Mouse (Mus musculus) heart, embryonic 10.5 days (tissue): ENCODE data around the gene 6030408B16Rik. TPM values are rescaled to one million over a fixed set of nuclear protein-coding genes. Genes with fewer than 3 reads are reported as not detected.
"Not testable (repeated sequence)": the region's sequence is repeated elsewhere in the genome, so short reads cannot be mapped to it uniquely, and the experiment has no call there.

Experiments
- DNase-seq: peaks from one replicate; pipeline ENCODE4 v3.0.0-alpha.2; 2017; ENCODE audit warnings: low spot score
- H3K27ac ChIP-seq: fragments of 300-500 bp; sonication (generic); 2 replicates; pipeline ENCODE4 v1.5.1; 2016; ENCODE audit warnings: mild to moderate bottlenecking
- H3K27me3 ChIP-seq: fragments of 300-500 bp; sonication (generic); 2 replicates; pipeline ENCODE4 v1.6.1; 2016; ENCODE audit warnings: mild to moderate bottlenecking; ENCODE audit not compliant: poor library complexity, insufficient read depth, severe bottlenecking
- H3K36me3 ChIP-seq: fragments of 300-500 bp; sonication (generic); 2 replicates; pipeline ENCODE4 v1.6.1; 2016; ENCODE audit warnings: mild to moderate bottlenecking, moderate library complexity
- H3K4me1 ChIP-seq: fragments of 300-500 bp; sonication (generic); 2 replicates; pipeline ENCODE4 v1.6.1; 2016; ENCODE audit warnings: mild to moderate bottlenecking
- H3K4me3 ChIP-seq: fragments of 300-500 bp; sonication (generic); 2 replicates; pipeline ENCODE4 v1.5.1; 2016; ENCODE audit warnings: mild to moderate bottlenecking, moderate library complexity
- H3K9me3 ChIP-seq: fragments of 300-500 bp; sonication (generic); 2 replicates; pipeline ENCODE4 v1.6.1; 2016; ENCODE audit warnings: mild to moderate bottlenecking, moderate library complexity
- WGBS: fragments of 180-500 bp; shearing (Covaris S2); methylation state at CpG from one replicate; pipeline ENCODE4 v1.1.7; 2016; 5-methylcytosine and 5-hydroxymethylcytosine counted together
- polyA plus RNA-seq: library from polyadenylated mRNA; unstranded; fragments of >200 nt; fragmentation: Nextera tagmentation; extraction: Ambion mirVana; gene quantifications from 2 replicates; pipeline ENCODE4 v1.2.1, GENCODE M21; 2016

The 6030408B16Rik gene
- polyA plus RNA-seq, 1 experiment from 2014 or later: 1.8 TPM

- H3K36me3 ChIP-seq: no peaks in the 10 kb centered on the region
- H3K9me3 ChIP-seq: no peaks in the 10 kb centered on the region
- H3K27me3 ChIP-seq: no peaks in the 10 kb centered on the region; the same call in 1 of the 2 replicates
- WGBS: 77% methylated on average over 5 of the region's 5 CpGs
- no peak for DNase-seq
- H3K27ac ChIP-seq: peak overlapping the region; percentile 77; the same call in 1 of the 2 replicates
- H3K4me3 ChIP-seq: no peak overlapping the region
- peaks cover 41% of the 10 kb centered on the region for H3K4me1 ChIP-seq
Observed at GRCm38 (mm10) chr15:101322106-101322505, 29.1 kb downstream of the 6030408B16Rik start.

- H3K4me3 ChIP-seq: no peak overlapping the region
- 0 out of 2 replicates have a peak overlapping the region, but pooled peaks have one; percentile 77 for H3K27ac ChIP-seq
- H3K36me3 ChIP-seq: no peaks in the 10 kb centered on the region
- H3K9me3 ChIP-seq: no peaks in the 10 kb centered on the region
- no peak for DNase-seq
- WGBS: 87% methylated on average over 7 of the region's 7 CpGs
- peaks cover 38% of the 10 kb centered on the region for H3K4me1 ChIP-seq
- no peaks in the 10 kb centered on the region; the same call in 1 of the 2 replicates for H3K27me3 ChIP-seq
Observed at GRCm38 (mm10) chr15:101322640-101323039, 29.6 kb downstream of the 6030408B16Rik start.

DNA sequence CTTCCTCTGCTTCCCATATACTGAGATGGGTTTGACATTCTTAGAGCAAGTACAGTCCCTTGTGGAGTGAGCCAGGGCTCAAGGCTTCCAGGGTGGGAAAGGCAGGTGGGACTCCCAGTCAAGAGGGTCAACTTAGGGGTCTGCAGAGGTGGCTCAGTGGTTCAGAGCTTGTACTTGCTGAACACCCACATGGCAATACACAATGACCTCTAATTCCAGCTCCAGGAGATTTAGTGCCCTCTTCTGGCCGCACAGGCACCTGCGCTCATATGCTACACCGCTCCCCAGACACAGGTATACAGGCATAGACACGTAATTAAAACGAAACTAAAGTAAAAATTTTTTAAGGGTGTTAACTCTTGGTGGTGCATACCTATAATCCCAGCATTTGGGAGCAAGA is 30.5 kb downstream of the 6030408B16Rik start:
- DNase-seq: no peak
- WGBS: 95% methylated on average over 5 of the region's 5 CpGs
- Histone ChIP-seq H3K4me3 (no peak overlapping the region), H3K4me1 (peaks cover 36% of the 10 kb centered on the region), H3K36me3 (no peaks in the 10 kb centered on the region), H3K27me3 (no peaks in the 10 kb centered on the region; the same call in 1 of the 2 replicates), H3K9me3 (no peaks in the 10 kb centered on the region), H3K27ac (no peak overlapping the region)

- peaks cover 34% of the 10 kb centered on the region for H3K4me1 ChIP-seq
- not testable (repeated sequence) for H3K27ac ChIP-seq, H3K36me3 ChIP-seq, DNase-seq, H3K9me3 ChIP-seq, H3K4me3 ChIP-seq, H3K27me3 ChIP-seq
Observed at GRCm38 (mm10) chr15:101324409-101324808, 31.4 kb downstream of the 6030408B16Rik start.

GRCm38 (mm10) chr15:101325991-101326534 is 33.1 kb downstream of the 6030408B16Rik start:
- WGBS: 37% methylated on average over 10 of the region's 10 CpGs
- no peaks in the 10 kb centered on the region for H3K9me3 ChIP-seq
- no peak overlapping the region for H3K27ac ChIP-seq
- no peaks in the 10 kb centered on the region; the same call in 1 of the 2 replicates for H3K27me3 ChIP-seq
- H3K4me1 ChIP-seq: peaks cover 26% of the 10 kb centered on the region
- no peaks in the 10 kb centered on the region for H3K36me3 ChIP-seq
- no peak overlapping the region for H3K4me3 ChIP-seq
- no peak for DNase-seq

- Histone ChIP-seq H3K36me3 (no peaks in the 10 kb centered on the region), H3K4me1 (peaks cover 17% of the 10 kb centered on the region), H3K27ac (no peak overlapping the region), H3K4me3 (no peak overlapping the region), H3K27me3 (peaks cover 6% of the 10 kb centered on the region), H3K9me3 (no peaks in the 10 kb centered on the region)
- whole genome bisulfite sequencing: 6% methylated on average over 6 of the region's 6 CpGs
- peak; percentile 89 for DNase-seq
Observed at GRCm38 (mm10) chr15:101327282-101327681, 34.3 kb downstream of the 6030408B16Rik start.

DNA sequence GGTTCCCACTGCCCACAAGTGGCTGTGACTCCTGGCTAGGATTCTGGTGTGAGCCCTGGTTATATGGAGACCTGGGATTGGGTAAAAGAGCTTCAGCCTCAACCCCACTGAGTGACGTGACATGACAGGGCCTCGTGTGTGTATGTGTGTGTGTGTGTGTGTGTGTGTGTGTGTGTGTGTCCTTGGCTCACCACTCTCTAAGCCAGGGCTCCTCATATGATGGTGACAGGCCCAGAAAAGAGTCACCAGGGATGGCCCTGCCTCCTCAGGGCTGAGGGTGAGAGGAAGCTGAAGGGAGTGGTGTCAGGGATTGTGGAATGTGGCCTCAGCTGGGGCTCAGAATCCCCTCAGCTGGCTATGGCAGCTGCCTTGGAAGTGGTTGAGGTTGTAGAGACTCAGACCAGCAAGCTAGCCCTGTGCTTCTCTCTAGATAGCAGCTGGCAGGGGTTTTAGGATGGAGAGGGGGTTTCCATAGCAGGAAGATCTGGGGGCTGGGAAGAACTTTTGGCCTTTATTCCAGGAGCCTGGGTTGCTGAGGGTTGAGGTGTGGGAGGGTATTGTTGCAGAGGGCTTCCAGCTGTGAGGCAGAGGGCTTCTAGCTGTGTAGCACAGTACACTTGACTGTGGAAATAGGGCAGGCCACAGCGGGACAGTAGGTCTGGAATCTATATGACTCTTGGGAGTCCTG is 36.0 kb downstream of the 6030408B16Rik start:
- DNase-seq: no peak
- Histone ChIP-seq H3K4me3 (no peak overlapping the region), H3K9me3 (no peaks in the 10 kb centered on the region), H3K36me3 (no peaks in the 10 kb centered on the region), H3K27me3 (peaks cover 18% of the 10 kb centered on the region), H3K27ac (no peak overlapping the region), H3K4me1 (peaks cover 24% of the 10 kb centered on the region)
- 66% methylated on average over 3 of the region's 3 CpGs for WGBS

DNA sequence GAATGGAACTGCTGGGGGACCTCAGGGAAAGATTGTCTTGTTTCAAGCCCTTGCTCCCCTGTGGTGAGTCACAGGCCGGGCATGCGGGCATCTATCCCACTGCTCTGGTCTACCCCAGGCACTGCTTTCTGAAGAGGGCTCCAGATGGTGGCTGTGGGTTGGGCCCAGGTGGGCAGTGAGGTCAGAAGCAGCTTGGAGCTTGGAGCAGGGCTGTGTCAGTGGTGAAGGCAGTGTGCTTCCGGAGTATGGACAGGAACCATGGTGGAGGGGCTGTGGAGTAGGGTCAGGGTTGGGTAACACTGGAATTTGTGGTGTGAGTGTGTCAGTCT is 36.5 kb downstream of the 6030408B16Rik start:
- Histone ChIP-seq H3K27me3 (peaks cover 22% of the 10 kb centered on the region), H3K9me3 (no peaks in the 10 kb centered on the region), H3K4me1 (peaks cover 24% of the 10 kb centered on the region), H3K27ac (no peak overlapping the region), H3K4me3 (no peak overlapping the region), H3K36me3 (no peaks in the 10 kb centered on the region)
- no peak for DNase-seq
- WGBS: 68% methylated on average over 3 of the region's 3 CpGs

DNA sequence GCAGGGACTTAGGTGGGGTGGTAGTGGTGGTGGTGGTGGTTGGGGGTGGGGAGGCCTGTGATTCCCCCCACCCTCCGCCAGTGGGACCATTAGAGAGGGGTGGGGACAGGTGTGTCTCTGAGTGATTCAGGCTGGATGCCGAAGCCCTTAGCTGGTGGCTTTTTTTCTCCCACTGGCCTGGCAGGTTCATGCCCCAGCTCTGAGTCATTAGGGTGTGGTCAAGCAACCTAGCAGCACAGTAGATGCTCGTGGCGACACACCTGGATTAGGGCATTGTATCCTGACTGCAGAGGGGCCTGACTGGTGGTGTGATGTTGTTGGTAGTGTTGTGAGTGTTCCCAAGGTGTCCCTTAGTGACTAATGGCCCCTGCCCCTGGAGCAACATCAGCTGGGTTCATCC is 38.1 kb downstream of the 6030408B16Rik start:
- Histone ChIP-seq H3K27ac (no peak overlapping the region), H3K4me3 (no peak overlapping the region), H3K9me3 (no peaks in the 10 kb centered on the region), H3K36me3 (no peaks in the 10 kb centered on the region), H3K4me1 (peaks cover 26% of the 10 kb centered on the region), H3K27me3 (peaks cover 30% of the 10 kb centered on the region)
- 81% methylated on average over 4 of the region's 4 CpGs for WGBS
- DNase-seq: no peak

GRCm38 (mm10) chr15:101332370-101332769 is 39.4 kb downstream of the 6030408B16Rik start:
- 64% methylated on average over 4 of the region's 4 CpGs for WGBS
- H3K27ac ChIP-seq: 0 out of 2 replicates have a peak overlapping the region, but pooled peaks have one; percentile 50

GRCm38 (mm10) chr15:101333165-101333564 is 40.2 kb downstream of the 6030408B16Rik start:
- Histone ChIP-seq H3K36me3 (no peaks in the 10 kb centered on the region), H3K27ac (peak overlapping the region; percentile 50), H3K4me1 (peaks cover 38% of the 10 kb centered on the region), H3K4me3 (no peak overlapping the region), H3K27me3 (peaks cover 49% of the 10 kb centered on the region), H3K9me3 (no peaks in the 10 kb centered on the region)
- WGBS: 21% methylated on average over 1 of the region's 1 CpGs
- DNase-seq: no peak

More at GRCm38 (mm10) chr15:101332370-101332769, 39.4 kb downstream of the 6030408B16Rik start:
- H3K27me3 ChIP-seq: peaks cover 41% of the 10 kb centered on the region
- H3K4me3 ChIP-seq: no peak overlapping the region
- H3K36me3 ChIP-seq: no peaks in the 10 kb centered on the region
- DNase-seq: no peak
- H3K9me3 ChIP-seq: no peaks in the 10 kb centered on the region
- H3K4me1 ChIP-seq: peaks cover 37% of the 10 kb centered on the region

DNA sequence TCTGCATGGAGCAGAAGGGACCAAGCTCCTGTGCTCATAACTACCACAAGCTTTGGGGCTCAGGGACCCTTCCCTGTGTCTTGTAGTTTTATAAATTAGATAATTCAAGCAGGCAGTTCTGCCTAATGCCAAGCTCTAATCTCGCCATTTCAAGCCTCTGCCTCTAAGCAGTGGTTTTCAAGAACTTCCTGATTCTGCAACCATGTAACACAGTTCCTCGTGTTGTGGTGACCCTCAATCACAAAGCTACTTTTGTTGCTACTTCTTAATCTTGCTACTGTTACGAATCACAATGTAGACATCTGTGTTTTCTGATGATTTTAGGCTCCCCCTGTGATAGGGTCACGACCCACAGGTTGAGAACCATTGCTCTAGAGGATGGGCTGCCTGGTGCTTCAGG is 40.6 kb downstream of the 6030408B16Rik start:
- Histone ChIP-seq H3K4me1 (peaks cover 38% of the 10 kb centered on the region), H3K27me3 (peaks cover 51% of the 10 kb centered on the region), H3K27ac (0 out of 2 replicates have a peak overlapping the region, but pooled peaks have one; percentile 50), H3K36me3 (no peaks in the 10 kb centered on the region), H3K4me3 (no peak overlapping the region), H3K9me3 (no peaks in the 10 kb centered on the region)
- no peak for DNase-seq
- 56% methylated on average over 4 of the region's 4 CpGs for WGBS

DNA sequence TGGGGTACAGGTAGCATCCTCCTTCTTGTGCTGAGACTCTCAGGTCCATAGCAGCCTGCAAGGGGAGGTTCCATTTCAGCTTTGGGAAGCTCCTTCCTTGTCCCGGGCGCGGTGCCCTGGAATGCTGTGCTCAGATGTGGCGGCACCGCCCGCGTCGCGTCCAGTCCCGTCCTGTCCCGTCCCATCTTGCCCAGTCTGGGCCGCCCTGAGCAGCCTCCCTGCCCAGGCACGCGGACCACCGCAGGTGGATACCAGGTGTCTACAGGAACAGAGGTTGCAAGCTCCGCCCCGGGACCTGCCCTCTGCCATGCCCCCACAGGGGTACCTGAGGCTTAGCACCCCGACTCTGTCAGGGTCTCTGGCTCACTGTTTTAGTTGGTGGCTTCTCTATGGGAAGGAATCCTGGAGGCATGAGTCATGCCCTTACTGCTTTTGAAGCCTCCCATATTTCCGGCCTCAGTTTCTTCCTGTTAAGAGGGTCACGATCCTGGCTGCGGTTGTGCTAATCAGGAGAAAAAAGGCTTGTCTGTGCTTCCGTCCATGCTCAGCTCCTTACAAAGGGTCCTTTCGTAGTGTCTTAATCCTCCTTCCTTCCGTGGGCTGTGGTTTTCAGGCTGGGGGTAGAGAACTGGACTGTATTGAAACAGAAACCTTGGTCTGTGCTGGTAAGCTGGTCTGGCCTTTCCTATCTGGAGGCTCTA is 43.6 kb downstream of the 6030408B16Rik start:
- peaks cover 61% of the 10 kb centered on the region for H3K27me3 ChIP-seq
- peaks cover 28% of the 10 kb centered on the region for H3K4me1 ChIP-seq
- 38% methylated on average over 24 of the region's 24 CpGs for WGBS
- H3K9me3 ChIP-seq: no peaks in the 10 kb centered on the region
- no peak overlapping the region for H3K4me3 ChIP-seq
- DNase-seq: no peak
- no peaks in the 10 kb centered on the region for H3K36me3 ChIP-seq
- H3K27ac ChIP-seq: peak overlapping the region; percentile 73
